Mouse (Mus musculus) heart, embryonic 12.5 days (tissue): Measurements from ENCODE around the gene Slc23a2. TPM values are rescaled to one million over a fixed set of nuclear protein-coding genes. Genes with fewer than 3 reads are reported as not detected.

ENCODE experiments used
- ATAC-seq: fragments of 200-750 bp; cut with Nextera tagmentation; 2 replicates; pipeline ENCODE4 v1.8.0; 2017; ENCODE audit warnings: moderate TSS enrichment, moderate library complexity; ENCODE audit not compliant: insufficient number of reproducible peaks, low FRiP score
- H3K27ac ChIP-seq: fragments of 300-500 bp; sonication (generic); 2 replicates; pipeline ENCODE4 v1.5.1; 2016; ENCODE audit warnings: mild to moderate bottlenecking, moderate library complexity; ENCODE audit not compliant: poor library complexity, severe bottlenecking
- H3K27me3 ChIP-seq: fragments of 300-500 bp; sonication (generic); replicated peaks from 2 replicates; pipeline ENCODE4 v1.6.1; 2016; ENCODE audit warnings: mild to moderate bottlenecking, moderate library complexity
- H3K36me3 ChIP-seq: fragments of 300-500 bp; sonication (generic); 2 replicates; pipeline ENCODE4 v1.6.1; 2016; ENCODE audit warnings: mild to moderate bottlenecking, moderate library complexity
- H3K4me1 ChIP-seq: fragments of 300-500 bp; sonication (generic); replicated peaks from 2 replicates; pipeline ENCODE4 v1.6.1; 2016; ENCODE audit warnings: mild to moderate bottlenecking
- H3K4me2 ChIP-seq: fragments of 300-500 bp; sonication (generic); 2 replicates; pipeline ENCODE4 v1.6.1; 2016; ENCODE audit warnings: mild to moderate bottlenecking, moderate library complexity
- H3K4me3 ChIP-seq: fragments of 300-500 bp; sonication (generic); 2 replicates; pipeline ENCODE4 v1.5.1; 2016; ENCODE audit warnings: mild to moderate bottlenecking
- H3K9ac ChIP-seq: fragments of 300-500 bp; sonication (generic); 2 replicates; pipeline ENCODE4 v1.6.1; 2016; ENCODE audit warnings: mild to moderate bottlenecking, moderate library complexity
- H3K9me3 ChIP-seq: fragments of 300-500 bp; sonication (generic); replicated peaks from 2 replicates; pipeline ENCODE4 v1.6.1; 2016; ENCODE audit warnings: mild to moderate bottlenecking, moderate library complexity
- WGBS: fragments of 180-500 bp; shearing (Covaris S2); methylation state at CpG from one replicate; pipeline ENCODE4 v1.1.7; 2016; 5-methylcytosine and 5-hydroxymethylcytosine counted together
- polyA plus RNA-seq: library from polyadenylated mRNA; unstranded; fragments of >200 nt; fragmentation: Nextera tagmentation; extraction: Ambion mirVana; gene quantifications from 2 replicates; pipeline ENCODE4 v1.2.1, GENCODE M21; 2016

The Slc23a2 gene
- polyA plus RNA-seq, 1 experiment from 2014 or later: 12.1 TPM

DNA sequence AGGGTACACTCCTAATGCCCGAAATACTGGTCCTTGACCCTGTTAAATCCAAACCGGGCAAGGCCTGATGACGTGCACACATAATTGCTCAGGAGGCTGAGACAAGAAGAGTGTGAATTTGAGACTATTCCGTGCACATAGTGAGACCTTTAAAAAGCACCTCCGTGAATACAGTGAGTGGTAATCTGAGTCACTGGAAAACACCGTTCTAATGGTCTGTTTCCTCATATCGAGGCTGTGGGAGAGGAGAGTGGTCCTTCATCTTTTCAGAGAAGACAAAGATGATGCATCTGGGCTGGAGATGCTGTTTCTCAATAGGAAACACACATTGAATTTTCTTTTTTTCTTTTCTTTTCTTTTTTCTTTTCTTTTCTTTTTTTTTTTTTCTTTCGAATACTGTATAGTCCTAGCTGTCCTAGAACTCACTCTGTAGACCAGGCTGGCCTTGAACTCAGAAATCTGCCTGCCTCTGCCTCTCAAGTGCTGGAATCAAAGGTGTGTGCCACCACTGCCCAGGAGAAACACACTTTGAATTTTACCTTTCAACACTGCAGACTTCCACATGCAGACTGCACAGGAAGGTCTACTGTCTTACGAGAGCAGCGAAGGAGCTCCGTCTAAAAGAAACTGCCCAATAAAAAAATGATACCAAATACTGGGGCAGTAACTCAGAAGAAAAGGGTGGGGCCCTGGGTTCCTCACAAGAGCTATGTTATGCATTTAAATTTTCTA lies 113.4 kb downstream of the Slc23a2 start:
- Histone ChIP-seq H3K4me3 (no peak overlapping the region), H3K9ac (no peak overlapping the region), H3K27ac (no peak overlapping the region), H3K36me3 (no peaks in the 10 kb centered on the region), H3K4me1 (peaks cover 25% of the 10 kb centered on the region), H3K27me3 (peaks cover 32% of the 10 kb centered on the region), H3K4me2 (no peak overlapping the region), H3K9me3 (no peaks in the 10 kb centered on the region)
- no peak for ATAC-seq
- WGBS: 73% methylated on average over 11 of the region's 11 CpGs

DNA sequence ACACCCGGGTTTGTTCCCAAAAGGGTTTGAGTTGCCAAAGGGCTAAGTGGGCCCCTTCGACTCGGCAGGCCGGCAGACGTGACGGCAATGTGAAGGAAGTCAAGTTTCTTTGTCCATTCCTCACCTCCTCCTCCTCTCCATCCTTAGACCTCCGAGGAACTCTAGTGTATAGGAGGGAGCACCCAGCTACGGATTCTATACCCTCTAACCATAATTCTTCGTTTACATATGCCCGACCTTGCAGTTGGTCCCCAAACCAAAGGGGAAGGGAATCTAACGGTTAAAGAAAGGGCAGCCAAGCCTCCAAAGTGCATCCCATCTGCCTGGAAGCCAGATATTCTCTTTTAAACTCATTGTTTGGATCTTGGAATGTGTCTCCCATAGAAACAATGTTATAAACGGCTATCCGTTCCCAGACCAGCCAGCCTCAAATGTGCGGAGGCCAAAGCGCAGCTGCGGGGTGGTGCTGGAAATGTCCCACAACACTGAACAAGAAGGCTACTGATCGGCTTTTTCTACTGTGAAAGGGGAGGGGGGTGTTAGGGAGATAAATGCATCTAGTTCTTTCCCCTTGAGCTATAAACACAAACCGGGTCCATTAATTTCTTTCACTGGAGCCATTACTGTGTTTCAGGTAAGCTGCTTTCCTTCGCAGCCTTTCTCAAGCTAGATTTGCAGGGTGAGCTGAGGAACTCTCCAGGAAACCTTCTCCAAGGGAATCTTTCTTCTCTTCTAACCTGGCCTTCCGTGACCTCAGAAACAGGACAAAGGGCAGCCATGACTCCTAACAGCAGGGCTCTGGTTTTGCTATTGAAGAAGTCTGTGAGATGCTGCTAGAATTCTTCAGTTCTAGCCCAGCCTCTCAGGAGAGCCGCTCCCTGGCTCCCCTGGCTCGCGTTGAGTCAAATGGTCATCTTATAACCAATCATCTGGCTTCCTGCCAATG lies 114.2 kb downstream of the Slc23a2 start:
- H3K4me1 ChIP-seq: peaks cover 25% of the 10 kb centered on the region
- no peaks in the 10 kb centered on the region for H3K9me3 ChIP-seq
- H3K36me3 ChIP-seq: no peaks in the 10 kb centered on the region
- H3K4me2 ChIP-seq: peak overlapping the region; percentile 97
- H3K9ac ChIP-seq: peak overlapping the region; percentile 60
- peak overlapping the region; percentile 67 for H3K4me3 ChIP-seq
- peaks cover 35% of the 10 kb centered on the region for H3K27me3 ChIP-seq
- 20% methylated on average over 23 of the region's 23 CpGs for WGBS
- ATAC-seq: 0 out of 2 replicates have a peak, but pooled peaks have one; percentile 2
- H3K27ac ChIP-seq: no peak overlapping the region

DNA sequence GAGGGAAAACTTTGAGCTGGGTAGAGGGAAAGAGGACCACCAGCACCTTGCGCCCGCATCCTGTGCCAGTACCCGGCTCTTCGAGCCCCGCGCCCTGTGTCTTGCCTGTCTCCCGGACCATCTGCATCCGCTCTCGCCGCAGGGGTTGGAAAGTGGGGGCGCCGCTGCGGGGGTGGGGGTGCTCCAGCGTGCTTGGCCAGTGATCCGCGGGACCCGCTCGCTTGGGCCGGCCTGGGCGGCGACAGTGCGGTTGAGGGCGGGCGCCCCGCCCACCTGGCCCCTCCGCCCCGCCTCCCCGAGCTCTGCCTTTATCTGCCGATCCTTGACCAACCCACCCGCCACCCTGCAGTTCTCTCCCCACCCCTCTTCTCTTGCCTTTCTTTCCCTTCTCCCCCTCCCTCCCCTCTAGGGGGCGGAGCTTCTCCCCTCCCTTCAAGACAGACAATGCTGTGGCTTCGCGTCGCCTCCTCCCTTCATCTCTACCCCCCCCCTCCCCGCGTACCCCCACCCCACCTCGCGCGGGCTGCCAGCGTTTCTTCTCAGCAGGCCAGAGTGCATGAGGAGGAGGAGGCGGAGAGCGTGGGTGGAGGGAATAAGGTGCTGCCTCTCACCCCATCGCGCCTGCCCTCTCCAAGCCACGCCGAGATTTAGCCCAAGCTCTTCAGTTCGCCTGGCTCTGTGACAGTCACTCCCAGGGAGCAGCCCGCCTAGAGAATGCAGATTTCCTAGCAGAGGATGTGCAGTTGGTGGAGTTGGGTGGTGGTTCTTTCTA lies 115.1 kb downstream of the Slc23a2 start, which contains the start of gene Rassf2:
Rassf2 (minus strand) TSS at position 613 of the 772 bp plus-strand sequence.
- no peak within 1 kb of the TSS for H3K27ac ChIP-seq
- peaks cover 21% of the 10 kb centered on the region for H3K4me1 ChIP-seq
- no peaks in the 10 kb centered on the region for H3K9me3 ChIP-seq
- H3K4me3 ChIP-seq: peak within 1 kb of the TSS; percentile 67
- H3K27me3 ChIP-seq: peaks cover 35% of the 10 kb centered on the region
- peak within 1 kb of the TSS; percentile 60 for H3K9ac ChIP-seq
- WGBS: under 1% methylated on average over 45 of the region's 48 CpGs
- peak; percentile 91 for ATAC-seq
- peak within 1 kb of the TSS; percentile 97 for H3K4me2 ChIP-seq
- no peaks in the 10 kb centered on the region for H3K36me3 ChIP-seq

DNA sequence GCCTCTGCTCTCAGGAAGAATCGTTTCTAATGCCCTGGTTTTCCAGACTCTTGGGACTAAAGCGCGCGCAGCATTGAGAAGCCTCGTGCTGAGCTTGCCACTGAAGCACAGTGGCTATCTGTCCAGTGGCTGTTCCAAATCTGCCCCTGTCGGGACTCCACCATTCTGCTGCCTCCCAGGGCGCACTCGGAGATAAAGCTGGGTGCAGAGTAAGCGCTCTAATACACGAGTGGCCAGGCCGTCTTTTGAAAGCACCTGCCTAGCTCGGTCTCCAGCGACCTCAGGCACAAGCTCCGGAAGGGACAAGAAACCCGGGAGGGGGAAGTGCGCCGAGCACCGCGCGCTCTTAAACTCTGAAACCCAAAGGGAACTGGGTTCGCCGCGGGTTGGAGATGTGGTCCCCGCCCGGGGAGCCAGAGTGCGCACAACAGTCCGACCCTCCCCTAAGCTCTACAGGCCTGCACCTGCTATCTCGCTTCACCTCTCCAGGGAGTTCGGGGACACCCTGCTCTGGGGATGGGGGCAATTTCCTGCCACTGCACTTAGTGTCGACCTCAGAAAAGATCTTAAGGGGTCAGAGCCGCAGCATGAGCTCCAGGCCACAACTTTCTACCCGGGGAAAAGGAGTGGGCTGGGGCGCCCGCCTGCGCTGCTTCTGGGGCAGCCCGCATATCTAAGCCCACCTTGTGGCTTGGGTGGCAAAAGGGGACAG lies 115.9 kb downstream of the Slc23a2 start:
- peak overlapping the region; percentile 97 for H3K4me2 ChIP-seq

DNA sequence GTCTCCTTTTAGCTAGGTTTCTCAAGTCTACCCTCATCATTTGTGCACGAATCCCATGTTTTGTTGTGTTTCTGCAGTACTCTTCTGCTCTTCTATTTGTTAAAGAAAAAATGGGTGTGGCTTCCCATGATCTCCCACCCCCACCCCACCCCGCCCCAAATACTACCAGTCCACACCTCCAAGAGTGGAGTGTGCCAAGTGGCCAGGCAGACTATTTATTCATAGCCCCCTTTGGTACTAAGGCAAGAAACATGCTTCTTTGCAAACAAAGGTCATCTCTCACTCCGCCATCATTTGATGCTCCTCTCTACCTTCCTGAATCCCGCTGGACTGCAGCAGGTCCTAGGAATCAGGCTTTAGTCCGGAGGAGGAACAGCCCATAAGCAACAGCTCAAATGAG lies 116.8 kb downstream of the Slc23a2 start:
- Histone ChIP-seq H3K4me2 (peak overlapping the region; percentile 97; the same call in 1 of the 2 replicates), H3K27me3 (peaks cover 35% of the 10 kb centered on the region), H3K9me3 (no peaks in the 10 kb centered on the region), H3K4me1 (peaks cover 21% of the 10 kb centered on the region), H3K27ac (no peak overlapping the region), H3K36me3 (no peaks in the 10 kb centered on the region), H3K4me3 (no peak overlapping the region), H3K9ac (no peak overlapping the region)
- no peak for ATAC-seq
- 43% methylated on average over 5 of the region's 5 CpGs for WGBS

More for the DNA sequence above, 115.9 kb downstream of the Slc23a2 start:
- peak overlapping the region; percentile 67 for H3K4me3 ChIP-seq
- H3K36me3 ChIP-seq: no peaks in the 10 kb centered on the region
- H3K9me3 ChIP-seq: no peaks in the 10 kb centered on the region
- peaks cover 35% of the 10 kb centered on the region for H3K27me3 ChIP-seq
- H3K9ac ChIP-seq: peak overlapping the region; percentile 60
- no peak overlapping the region for H3K27ac ChIP-seq
- no peak for ATAC-seq
- peaks cover 21% of the 10 kb centered on the region for H3K4me1 ChIP-seq
- WGBS: under 1% methylated on average over 36 of the region's 36 CpGs

DNA sequence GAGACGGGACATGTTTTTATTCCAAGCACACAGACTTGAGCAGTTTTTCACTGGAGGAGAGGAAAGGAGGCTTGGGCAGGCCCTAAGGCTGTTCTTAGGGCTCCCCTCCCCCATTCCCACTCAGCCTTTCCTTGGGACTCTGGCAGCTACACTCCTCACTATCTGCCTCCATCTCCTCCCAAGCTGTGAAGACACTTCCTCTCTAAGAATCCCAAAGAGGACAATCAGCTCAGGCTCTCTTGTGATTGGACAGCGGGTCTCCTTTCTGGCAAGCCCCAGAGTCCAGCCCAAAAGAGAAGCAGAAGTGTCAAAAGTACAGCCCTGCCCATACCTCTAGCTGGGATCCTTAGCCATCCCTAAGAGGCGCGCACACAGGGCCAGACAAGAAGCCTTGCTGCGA lies 117.5 kb downstream of the Slc23a2 start:
- Histone ChIP-seq H3K4me1 (peaks cover 21% of the 10 kb centered on the region), H3K36me3 (no peaks in the 10 kb centered on the region), H3K4me2 (no peak overlapping the region), H3K27ac (no peak overlapping the region), H3K4me3 (no peak overlapping the region), H3K9me3 (no peaks in the 10 kb centered on the region), H3K9ac (no peak overlapping the region), H3K27me3 (peaks cover 35% of the 10 kb centered on the region)
- no peak for ATAC-seq
- WGBS: 40% methylated on average over 5 of the region's 5 CpGs

DNA sequence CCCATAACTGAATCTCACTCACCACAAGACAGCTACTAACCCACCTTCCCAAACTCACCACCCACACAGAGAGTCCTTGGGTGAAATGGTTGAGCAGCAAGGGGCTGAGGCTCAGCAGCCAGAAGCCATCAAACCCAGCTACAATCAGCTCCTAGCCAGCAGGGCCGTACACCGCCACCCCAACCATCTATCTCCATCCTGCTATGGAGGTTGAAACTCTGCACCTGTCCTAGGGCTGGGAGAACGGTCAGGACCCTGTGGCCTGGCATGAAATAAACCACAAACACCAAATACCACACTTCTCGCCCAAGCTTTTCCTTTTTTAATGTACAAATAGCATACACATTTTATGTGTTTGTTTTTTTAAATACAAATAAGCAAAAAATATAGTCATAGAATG lies 120.9 kb downstream of the Slc23a2 start:
- no peak overlapping the region for H3K27ac ChIP-seq
- no peak overlapping the region for H3K4me2 ChIP-seq
- ATAC-seq: no peak
- H3K36me3 ChIP-seq: no peaks in the 10 kb centered on the region
- WGBS: 80% methylated on average over 4 of the region's 4 CpGs
- H3K9me3 ChIP-seq: no peaks in the 10 kb centered on the region
- no peak overlapping the region for H3K4me3 ChIP-seq
- no peak overlapping the region for H3K9ac ChIP-seq
- H3K4me1 ChIP-seq: peaks cover 29% of the 10 kb centered on the region
- peaks cover 23% of the 10 kb centered on the region for H3K27me3 ChIP-seq

DNA sequence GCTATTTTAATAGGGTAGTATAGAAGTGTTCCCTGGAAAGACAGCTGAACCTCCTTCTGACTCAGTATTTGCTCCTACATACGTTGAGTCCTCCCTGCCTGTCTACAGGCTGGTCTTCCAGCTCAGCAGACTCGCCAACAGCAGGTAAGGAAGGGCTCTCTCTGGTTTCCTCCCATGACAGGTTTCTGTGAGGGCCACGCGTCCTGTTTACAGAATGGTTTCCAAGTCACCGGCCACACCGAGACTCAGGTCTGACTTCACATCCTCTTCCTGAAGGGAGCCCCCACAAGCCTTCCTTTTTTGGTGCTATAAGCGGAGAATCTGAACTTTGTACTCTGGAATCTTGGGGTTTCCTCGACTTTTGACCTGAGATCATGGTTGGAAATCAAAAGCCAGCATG lies 122.3 kb downstream of the Slc23a2 start:
- H3K9me3 ChIP-seq: no peaks in the 10 kb centered on the region
- 68% methylated on average over 8 of the region's 8 CpGs for WGBS
- H3K27me3 ChIP-seq: peaks cover 10% of the 10 kb centered on the region
- H3K36me3 ChIP-seq: no peaks in the 10 kb centered on the region
- ATAC-seq: no peak
- H3K27ac ChIP-seq: no peak overlapping the region
- H3K4me3 ChIP-seq: no peak overlapping the region
- no peak overlapping the region for H3K9ac ChIP-seq
- H3K4me1 ChIP-seq: peaks cover 29% of the 10 kb centered on the region
- no peak overlapping the region for H3K4me2 ChIP-seq

DNA sequence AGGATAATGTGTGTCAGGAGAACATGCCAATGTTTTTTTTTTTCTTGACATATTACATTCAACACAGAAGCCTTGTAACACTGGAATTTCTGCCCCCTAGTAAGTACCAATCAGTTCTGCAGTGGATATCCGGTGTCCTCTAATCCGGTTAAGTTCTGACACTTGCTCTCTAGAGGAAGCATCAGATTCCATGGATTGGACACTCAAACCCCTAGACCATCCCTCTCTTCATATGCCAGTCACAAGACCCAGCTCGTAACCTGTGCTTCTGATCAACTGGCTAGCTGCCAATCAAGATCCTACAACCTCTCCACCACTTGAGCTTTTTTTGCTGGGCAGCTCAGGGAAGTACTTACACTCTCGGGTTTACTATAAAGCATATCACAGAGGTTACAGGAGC lies 123.3 kb downstream of the Slc23a2 start:
- Histone ChIP-seq H3K4me1 (peaks cover 35% of the 10 kb centered on the region), H3K4me3 (no peak overlapping the region), H3K27me3 (peaks cover 4% of the 10 kb centered on the region; the same call in 1 of the 2 replicates), H3K27ac (no peak overlapping the region), H3K36me3 (no peaks in the 10 kb centered on the region), H3K4me2 (no peak overlapping the region), H3K9me3 (no peaks in the 10 kb centered on the region), H3K9ac (no peak overlapping the region)
- ATAC-seq: no peak
- 55% methylated on average over 4 of the region's 4 CpGs for WGBS

DNA sequence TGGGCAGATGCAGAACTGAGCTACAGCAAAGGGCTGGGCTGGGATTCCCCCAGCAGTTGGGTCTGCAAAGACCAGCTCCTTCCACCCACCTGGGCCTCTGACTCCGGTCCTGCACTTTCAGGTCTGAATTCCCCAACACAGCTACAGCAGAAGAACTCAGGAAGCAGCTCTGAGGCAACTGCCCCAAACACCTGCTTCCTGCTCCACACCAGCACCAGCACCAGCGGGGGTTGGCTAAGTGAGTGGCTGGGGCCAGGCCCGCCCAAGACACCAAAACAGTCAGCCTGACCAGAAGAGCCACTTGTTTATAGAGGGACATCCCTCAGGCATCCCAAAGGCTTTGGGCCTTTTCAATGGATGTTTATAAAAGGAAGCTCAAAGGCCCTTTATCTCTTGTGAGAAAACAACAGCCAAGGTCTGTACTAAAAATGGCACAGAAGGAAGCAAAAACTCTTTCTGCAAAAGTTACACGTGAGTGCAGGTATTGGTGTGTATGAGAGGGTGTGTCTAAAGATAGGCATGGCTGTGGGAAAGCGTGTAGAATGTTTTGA lies 123.8 kb downstream of the Slc23a2 start:
- Histone ChIP-seq H3K27ac (no peak overlapping the region), H3K4me2 (no peak overlapping the region), H3K27me3 (no peaks in the 10 kb centered on the region), H3K36me3 (no peaks in the 10 kb centered on the region), H3K4me3 (no peak overlapping the region), H3K9ac (no peak overlapping the region), H3K9me3 (no peaks in the 10 kb centered on the region), H3K4me1 (peaks cover 35% of the 10 kb centered on the region)
- peak; percentile 34; the same call in 1 of the 2 replicates for ATAC-seq
- WGBS: 38% methylated on average over 5 of the region's 5 CpGs
